Mouse (Mus musculus) embryo, embryonic 11.5 days (tissue): ENCODE data around the gene 3830406C13Rik.
A peak's percentile ranks its signal among the peaks of the same experiment; 100 is the strongest.
"Not testable (repeated sequence)": the region's sequence is repeated elsewhere in the genome, so short reads cannot be mapped to it uniquely, and the experiment has no call there.

Source experiments
- DNase-seq: peaks from one replicate; pipeline ENCODE4 v3.0.0-alpha.2; 2012; ENCODE audit warnings: low read depth, low spot score

The 3830406C13Rik gene

DNA sequence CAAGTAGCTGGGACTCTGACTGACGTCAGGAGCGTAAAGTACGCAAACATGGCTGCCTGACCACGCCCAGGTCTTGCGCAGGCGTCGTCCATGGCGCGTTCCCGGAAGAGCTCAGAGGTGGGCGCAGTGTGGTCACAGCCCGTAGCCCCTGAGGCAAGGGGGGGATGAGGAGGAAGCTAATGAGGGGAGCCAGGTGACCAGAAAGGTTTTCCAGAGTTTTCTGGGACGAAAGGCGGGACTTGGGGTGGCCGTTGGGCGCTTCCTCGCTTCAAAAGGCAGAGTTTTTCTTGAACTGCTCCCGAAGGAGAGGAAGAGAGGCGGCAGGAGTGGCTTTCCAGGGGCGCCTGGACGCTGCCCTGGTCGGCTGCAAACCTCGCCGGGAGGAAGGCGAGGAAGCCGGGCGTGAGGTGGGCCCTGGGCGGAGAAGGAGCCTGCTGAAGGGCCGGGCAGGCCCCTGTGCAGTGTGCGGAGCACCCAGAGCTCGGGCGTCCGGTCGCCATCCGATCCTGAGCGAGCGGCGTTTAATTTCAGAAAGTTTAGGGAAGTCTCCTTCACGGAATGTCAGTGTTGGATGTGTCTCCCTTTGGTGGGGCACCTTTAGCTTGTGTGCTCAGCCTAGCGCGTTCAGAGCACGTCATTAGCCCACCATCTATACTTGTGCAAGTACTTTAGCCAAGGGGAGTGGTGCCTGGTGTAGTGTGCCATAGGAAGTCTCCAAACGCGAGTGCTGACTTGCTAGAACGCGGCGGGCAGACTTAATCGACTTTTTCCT, at the start of gene 3830406C13Rik:
Gene 3830406C13Rik (plus strand): TSS at position 33 of the 772 bp plus-strand sequence.
- peak; percentile 85 for DNase-seq

DNA sequence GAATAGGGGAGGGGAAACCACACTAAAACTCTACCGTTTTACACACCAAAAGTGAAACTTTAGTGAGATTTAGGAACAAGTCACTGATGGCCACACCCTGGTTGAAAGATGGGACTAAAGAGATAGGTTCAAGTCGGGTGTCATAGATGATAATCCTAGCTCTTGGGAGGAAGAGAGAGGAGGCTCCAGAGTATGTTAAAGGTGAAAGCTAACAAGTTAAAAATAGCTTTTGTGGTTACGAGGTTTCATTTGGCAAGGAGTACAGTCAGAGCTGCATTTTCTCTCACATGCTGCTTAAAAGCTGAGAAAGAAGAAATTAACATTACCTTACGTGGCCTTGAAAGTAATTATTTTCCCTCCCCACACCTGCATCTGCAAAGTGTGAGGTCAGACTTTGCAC, 40.2 kb upstream of the 3830406C13Rik start:
- no peak for DNase-seq

DNA sequence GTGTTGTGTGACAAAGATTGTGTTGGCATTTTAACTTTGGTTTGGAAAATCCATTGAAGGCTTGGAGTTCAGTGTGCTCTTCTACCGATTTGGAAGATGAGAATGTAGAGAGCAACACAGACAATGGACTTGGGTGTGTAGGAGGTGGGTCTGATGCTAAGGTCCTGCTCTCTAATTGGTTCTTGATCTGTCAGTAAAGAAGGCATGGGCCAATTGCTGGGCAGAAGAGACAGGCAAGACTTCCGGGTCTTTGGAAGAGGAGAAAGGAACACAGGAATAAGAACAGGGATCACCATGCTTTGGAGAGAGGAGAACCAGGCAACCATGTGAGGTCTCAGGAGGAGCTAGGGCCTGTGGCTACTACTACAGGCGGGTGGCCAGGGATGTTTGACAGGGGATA, 7.9 kb upstream of the 3830406C13Rik start:
- no peak for DNase-seq

GRCm38 (mm10) chr14:12283641-12284040, 332 bp upstream of the 3830406C13Rik start, which contains the start of gene Gm49355:
Gene Gm49355 (plus strand): TSS chr14:12283976.
- DNase-seq = no peak

GRCm38 (mm10) chr14:12289747-12290146, 5.8 kb downstream of the 3830406C13Rik start:
- not testable (repeated sequence) for DNase-seq

- no peak for DNase-seq
Measured at GRCm38 (mm10) chr14:12296391-12296790, 12.4 kb downstream of the 3830406C13Rik start.

GRCm38 (mm10) chr14:12299171-12299570, 15.2 kb downstream of the 3830406C13Rik start:
- DNase-seq = no peak

DNA sequence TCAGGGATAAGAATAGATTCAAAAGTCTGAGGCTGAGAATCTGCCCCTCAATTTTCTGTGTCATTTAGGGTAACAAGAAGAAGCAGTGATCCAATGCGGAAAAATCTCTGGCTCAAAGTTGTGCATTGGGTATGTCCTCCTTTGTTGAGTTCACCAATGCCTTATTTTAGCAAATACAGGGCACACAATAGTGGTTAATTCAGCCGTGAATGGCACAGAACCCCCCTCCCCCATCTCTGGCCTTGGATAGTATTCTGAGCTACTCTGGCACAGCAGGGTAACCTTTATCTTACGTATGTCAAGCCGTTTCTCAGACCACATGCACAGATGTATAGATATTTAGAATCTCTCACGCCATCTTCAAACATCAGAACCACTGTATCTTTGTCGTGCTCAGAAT, 15.7 kb downstream of the 3830406C13Rik start:
- no peak for DNase-seq

DNA sequence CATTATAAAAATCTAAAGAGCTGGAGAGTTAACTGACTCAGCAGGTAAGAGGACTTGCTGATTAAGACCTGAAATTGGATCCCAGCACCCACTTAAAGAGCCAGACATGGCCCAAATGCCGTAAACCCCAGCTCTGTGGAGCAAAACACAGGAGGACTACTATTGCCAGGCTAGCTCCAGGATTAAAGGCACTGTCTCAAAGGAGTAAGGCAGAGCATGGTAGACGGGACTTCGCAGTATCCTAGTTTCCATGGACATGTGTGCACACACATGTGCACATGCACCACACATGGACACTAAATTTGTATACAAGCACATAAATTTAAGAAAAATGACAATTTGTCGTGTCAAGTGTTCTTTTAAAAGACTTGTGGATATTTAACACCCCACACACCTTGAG, 16.3 kb downstream of the 3830406C13Rik start:
- no peak for DNase-seq

- peak; percentile 3 for DNase-seq
Measured at GRCm38 (mm10) chr14:12300677-12301076, 16.7 kb downstream of the 3830406C13Rik start.

DNA sequence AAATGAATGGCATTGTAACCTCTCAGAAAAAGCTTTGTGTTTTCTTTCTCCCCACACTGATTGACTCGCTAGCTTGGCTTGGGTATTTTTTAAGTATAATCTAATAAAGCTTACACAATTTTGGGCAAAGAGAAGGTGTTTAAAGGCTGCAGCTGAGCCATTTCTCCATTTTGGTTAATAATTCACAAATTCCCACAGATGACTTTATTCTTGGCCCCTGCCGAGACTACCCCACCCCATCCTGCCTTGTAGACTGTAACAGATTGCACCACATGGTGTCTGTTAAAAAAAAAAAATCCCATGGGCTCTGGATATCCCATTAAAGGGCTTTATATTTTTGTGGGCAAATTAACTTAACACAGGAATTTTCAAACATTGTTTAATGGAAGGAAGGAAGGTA, 19.1 kb downstream of the 3830406C13Rik start:
- no peak for DNase-seq

DNA sequence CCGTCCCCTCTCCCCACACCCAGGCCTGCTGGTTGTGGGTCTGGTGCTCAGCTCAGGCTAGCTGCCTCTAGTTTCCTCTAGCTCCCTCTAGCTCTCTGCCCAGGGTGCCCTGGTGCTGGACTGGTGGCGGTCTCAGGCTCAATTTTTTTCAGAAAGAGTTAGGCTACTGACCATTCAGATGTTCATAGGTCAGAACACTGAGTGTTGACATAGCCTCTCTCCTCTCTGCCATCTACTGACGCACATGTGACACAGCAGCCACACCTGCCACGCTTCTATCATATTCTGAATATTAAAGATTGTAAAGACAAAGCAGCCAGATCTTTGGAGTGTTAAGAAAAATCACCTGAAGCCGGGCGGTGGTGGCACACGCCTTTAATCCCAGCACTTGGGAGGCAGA, 49.6 kb downstream of the 3830406C13Rik start:
- DNase-seq = no peak

DNA sequence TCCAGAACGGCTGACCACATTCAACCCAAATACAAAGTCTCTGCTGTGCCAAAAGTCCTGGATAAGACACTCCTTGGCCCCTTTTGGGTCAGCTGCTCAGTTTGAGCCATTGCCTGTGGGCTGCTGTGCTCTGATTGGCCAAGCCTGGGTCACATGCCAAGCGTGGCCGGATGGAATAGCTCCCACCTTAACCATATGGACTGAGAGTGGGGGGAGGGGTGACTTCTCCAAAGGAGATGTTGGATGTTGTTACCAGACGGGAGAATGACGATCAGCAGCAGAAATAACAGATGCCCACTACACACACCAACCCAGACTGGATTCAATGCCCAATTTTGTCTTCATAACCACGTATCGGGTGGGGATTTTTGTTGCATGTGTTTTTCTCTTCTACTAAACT, 51.0 kb downstream of the 3830406C13Rik start:
- no peak for DNase-seq

DNA sequence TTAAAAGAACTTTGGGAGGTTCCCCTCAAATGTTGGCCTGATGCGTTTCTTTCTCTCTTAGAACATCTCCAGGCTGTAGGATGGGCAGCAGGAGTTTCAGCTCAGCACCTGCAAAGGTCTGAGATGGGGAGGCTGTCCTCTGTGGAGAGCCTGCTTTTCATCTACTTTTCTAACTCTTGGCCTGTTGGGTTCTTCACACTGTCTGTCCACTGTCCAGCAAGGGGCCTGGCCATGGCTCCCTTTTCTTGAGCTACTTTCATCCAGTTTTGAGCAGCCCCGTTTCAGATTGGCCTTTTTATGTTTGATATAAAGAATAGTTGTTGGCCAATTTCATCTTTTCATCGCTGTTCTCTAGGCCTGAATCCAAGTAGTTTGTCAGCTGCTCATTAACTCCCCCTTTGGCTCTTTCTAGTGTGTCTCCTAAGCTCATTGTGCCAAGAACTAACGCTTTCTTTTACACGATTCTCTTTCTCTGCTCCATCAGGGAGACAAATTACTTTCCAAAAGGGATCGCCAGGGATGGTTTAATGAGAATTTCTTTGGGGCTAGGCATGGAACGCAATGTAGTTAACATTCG, 53.5 kb downstream of the 3830406C13Rik start:
- no peak for DNase-seq

DNA sequence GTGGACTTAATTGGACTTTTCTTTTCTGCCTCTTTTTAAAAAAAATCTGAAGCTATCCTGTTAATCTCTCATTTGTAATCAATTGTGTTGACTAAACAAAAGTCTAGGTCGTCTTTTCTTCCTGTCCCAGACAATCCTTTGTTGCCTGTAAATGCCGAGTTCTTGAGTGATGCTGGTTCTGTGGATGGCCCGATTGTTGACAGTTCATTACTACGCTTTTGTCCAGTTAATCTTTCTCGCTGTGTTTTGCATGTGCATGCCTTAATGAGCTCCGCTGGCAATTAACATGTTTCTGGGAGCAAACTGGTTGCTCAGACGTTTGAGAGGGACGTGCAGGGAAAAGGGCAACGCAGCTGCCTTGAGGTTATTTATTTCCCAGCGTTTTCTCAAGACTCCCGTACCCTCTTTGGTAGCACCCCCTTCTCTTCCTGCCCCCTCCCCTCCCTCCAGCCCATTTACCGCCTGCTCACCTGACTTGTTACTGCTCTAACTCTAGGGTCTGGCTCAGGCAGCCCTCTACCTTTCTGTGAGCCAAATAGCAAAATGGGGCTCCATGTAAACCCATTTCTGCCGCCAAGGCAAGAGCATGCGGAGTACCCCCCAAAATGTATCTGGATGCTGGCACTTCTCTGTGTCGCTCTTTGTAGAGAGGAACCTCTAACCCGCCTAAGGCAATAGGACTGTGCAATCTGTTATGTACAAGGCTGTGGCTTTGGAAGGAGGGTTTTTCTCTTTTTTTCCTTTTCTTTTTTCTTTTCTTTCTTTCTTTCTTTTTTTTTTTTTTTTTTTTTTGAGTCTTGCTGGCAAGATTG, 54.2 kb downstream of the 3830406C13Rik start:
- no peak for DNase-seq

- no peak for DNase-seq
Measured at GRCm38 (mm10) chr14:12338811-12339565, 55.0 kb downstream of the 3830406C13Rik start.

DNA sequence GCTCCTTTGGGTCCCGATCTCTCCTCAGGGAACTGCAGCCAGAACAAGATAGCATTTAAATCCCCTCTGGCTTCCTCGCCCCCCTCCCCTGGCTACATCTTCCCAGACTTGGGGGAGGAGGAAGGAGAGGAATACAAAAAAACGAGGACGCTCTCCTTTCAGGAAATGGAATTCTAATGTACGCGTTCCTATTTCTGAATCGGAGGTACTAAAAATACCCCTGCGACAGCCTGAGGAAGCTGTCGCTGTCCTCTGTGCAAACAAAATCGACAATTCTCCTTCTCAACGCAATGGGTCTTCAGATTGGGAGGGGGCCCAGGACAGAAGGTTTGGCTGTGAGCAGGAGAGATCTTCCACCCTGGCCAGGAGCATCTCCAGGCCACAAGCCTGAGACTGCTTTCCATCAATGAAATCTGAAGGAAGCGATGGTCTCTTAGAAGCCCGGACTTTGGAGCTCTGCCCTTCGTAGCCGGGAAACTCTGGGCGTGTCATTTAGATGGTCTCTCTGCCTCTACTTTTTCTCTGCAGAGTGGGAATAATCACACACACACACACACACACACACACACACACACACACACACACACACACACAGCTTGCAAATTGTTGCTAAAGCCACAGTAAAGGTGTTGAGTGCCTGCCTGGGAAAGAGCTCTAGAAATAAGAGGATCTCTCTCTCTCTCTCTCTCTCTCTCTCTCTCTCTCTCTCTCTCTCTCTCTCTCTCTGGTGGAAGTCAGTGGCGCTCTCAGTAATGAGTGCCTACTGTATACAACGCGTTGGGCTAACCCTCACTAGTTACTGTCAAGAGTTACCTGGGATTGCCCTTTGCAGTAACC, 56.5 kb downstream of the 3830406C13Rik start:
- DNase-seq = no peak

- no peak for DNase-seq
Measured at GRCm38 (mm10) chr14:12341075-12341788, 57.3 kb downstream of the 3830406C13Rik start.

DNA sequence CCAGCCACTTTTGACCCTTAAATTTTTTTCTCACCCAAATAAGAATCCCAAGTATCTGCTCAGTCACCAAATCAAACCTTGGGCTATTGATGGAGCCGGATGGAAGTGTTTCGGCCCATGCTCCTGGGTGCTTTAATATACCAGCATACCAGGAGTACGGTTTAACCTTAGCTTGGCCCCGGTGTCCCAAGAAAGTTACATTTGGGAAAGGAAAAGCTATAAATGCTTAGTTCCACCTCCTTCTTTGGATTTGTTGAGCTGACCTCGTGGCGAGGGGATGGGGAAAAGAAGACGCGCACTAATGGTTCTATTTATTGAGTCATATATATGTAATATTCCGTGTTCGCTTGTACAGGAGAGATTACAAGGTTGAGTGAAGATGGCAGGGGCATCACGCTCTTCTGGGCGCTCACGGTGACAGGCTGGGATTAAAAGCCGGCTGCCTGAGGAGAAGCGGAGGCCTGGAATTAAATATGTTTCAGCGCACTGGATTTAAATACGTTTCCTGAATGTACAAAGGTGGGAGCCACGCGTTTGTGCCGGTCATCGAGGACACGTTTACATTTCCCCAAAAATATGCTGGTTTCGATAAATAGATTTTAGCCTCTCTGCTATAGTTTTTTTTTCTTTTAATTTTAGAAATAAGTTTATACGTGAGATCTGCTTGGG, 58.0 kb downstream of the 3830406C13Rik start:
- no peak for DNase-seq
